Mouse (Mus musculus) myocyte (in vitro differentiated cells): Measurements from ENCODE around the gene Scfd1. TPM values are rescaled to one million over a fixed set of nuclear protein-coding genes. Genes with fewer than 3 reads are reported as not detected.

Source experiments
- H3K27me3 ChIP-seq: one replicate; pipeline ENCODE4 v1.6.1; 2011; ENCODE audit not compliant: control insufficient read depth, insufficient read depth, insufficient read length
- H3K36me3 ChIP-seq: one replicate; pipeline ENCODE4 v1.6.1; 2011; ENCODE audit not compliant: control insufficient read depth, insufficient read depth
- H3K4me2 ChIP-seq: one replicate; pipeline ENCODE4 v1.6.1; 2011; ENCODE audit warnings: low read depth, control low read depth
- H3K4me3 ChIP-seq: one replicate; pipeline ENCODE4 v1.5.1; 2011; ENCODE audit warnings: mild to moderate bottlenecking, control low read depth, moderate library complexity
- H3K79me2 ChIP-seq: one replicate; pipeline ENCODE4 v1.6.1; 2011; ENCODE audit not compliant: control insufficient read depth, insufficient read depth
- H3ac ChIP-seq: one replicate; pipeline ENCODE4 v1.6.1; 2011; ENCODE audit not compliant: control insufficient read depth, insufficient read length
- CEBPB ChIP-seq: IDR thresholded peaks from 2 replicates; pipeline ENCODE4 v1.6.1; 2011; ENCODE audit warnings: mild to moderate bottlenecking, moderate library complexity; ENCODE audit not compliant: poor library complexity, insufficient read depth, severe bottlenecking
- E2F4 ChIP-seq: IDR thresholded peaks from one replicate; pipeline ENCODE4 v1.6.1; 2011; ENCODE audit warnings: mild to moderate bottlenecking, control low read depth, moderate library complexity; ENCODE audit not compliant: insufficient read depth
- MAX ChIP-seq: IDR thresholded peaks from one replicate; pipeline ENCODE4 v1.6.1; 2011; ENCODE audit warnings: low read depth, mild to moderate bottlenecking, control low read depth
- MYOD1 ChIP-seq, 3 experiments: IDR thresholded peaks; one replicate each; pipeline ENCODE4 v1.6.1; 2011; ENCODE audit warnings: control low read depth in 2 of 3, low read depth in 2 of 3, mild to moderate bottlenecking in 2 of 3, moderate library complexity in 1 of 3; ENCODE audit not compliant: insufficient read length in 2 of 3, control insufficient read depth in 1 of 3
- MYOG ChIP-seq, 3 experiments: IDR thresholded peaks; one replicate each; pipeline ENCODE4 v1.6.1; 2011; ENCODE audit warnings: control low read depth in 2 of 3, low read depth in 2 of 3, mild to moderate bottlenecking in 2 of 3; ENCODE audit not compliant: insufficient read length in 2 of 3, control insufficient read depth in 1 of 3, insufficient read depth in 1 of 3
- POLR2A ChIP-seq: IDR thresholded peaks from one replicate; pipeline ENCODE4 v1.6.1; 2011; ENCODE audit warnings: low read depth, mild to moderate bottlenecking, control low read depth, moderate library complexity; ENCODE audit not compliant: insufficient read length
- POLR2AphosphoS2 ChIP-seq: IDR thresholded peaks from one replicate; pipeline ENCODE4 v1.6.1; 2011; ENCODE audit warnings: low read depth, control low read depth; ENCODE audit not compliant: insufficient read length
- REST ChIP-seq: IDR thresholded peaks from one replicate; pipeline ENCODE4 v1.6.1; 2011; ENCODE audit warnings: mild to moderate bottlenecking, control low read depth, moderate library complexity; ENCODE audit not compliant: insufficient read depth, insufficient read length
- SRF ChIP-seq: IDR thresholded peaks from one replicate; pipeline ENCODE4 v1.6.1; 2011; ENCODE audit warnings: low read depth; ENCODE audit not compliant: control insufficient read depth, insufficient read length
- TCF12 ChIP-seq: IDR thresholded peaks from one replicate; pipeline ENCODE4 v1.6.1; 2011; ENCODE audit warnings: mild to moderate bottlenecking, control low read depth; ENCODE audit not compliant: poor library complexity, insufficient read depth, severe bottlenecking
- TCF3 ChIP-seq: IDR thresholded peaks from one replicate; pipeline ENCODE4 v1.6.1; 2011; ENCODE audit warnings: low read depth, control low read depth; ENCODE audit not compliant: insufficient read length
- USF1 ChIP-seq: IDR thresholded peaks from one replicate; pipeline ENCODE4 v1.6.1; 2011; ENCODE audit warnings: low read depth, mild to moderate bottlenecking, control low read depth, moderate library complexity
- polyA plus RNA-seq: library from polyadenylated mRNA; unstranded; fragments of >200 nt; fragmentation: generic; extraction: Trizol; gene quantifications from one replicate; pipeline ENCODE4 v1.2.1, GENCODE M21; 2012; ENCODE audit warnings: missing spikeins

Scfd1 gene
- polyA plus RNA-seq, 1 experiment = 14.3 TPM

- peaks cover 39% of the 10 kb centered on the region for H3K36me3 ChIP-seq
- H3K27me3 ChIP-seq = no peaks in the 10 kb centered on the region
- no peak overlapping the region for H3K4me3 ChIP-seq
- H3K79me2 ChIP-seq = no peaks in the 10 kb centered on the region
- no peak overlapping the region for H3ac ChIP-seq
- TF ChIP-seq SRF (no peak), POLR2A (no peak), MAX (no peak), MYOD1 (IDR thresholded peaks at IDR 0.05; ENCODE audit: control insufficient read depth in 1 of 3, insufficient read length in 2 of 3, low read depth in 2 of 3) (no peak), TCF12 (no peak), E2F4 (no peak), POLR2AphosphoS2 (no peak), USF1 (no peak), MYOG (IDR thresholded peaks at IDR 0.05; ENCODE audit: control insufficient read depth in 1 of 3, insufficient read depth in 1 of 3, insufficient read length in 2 of 3, low read depth in 2 of 3) (no peak), REST (no peak), CEBPB (no peak), TCF3 (no peak)
- H3K4me2 ChIP-seq = no peak overlapping the region
These were observed 60.2 kb downstream of the Scfd1 start for GRCm38 (mm10) chr12:51437541-51437940.

DNA sequence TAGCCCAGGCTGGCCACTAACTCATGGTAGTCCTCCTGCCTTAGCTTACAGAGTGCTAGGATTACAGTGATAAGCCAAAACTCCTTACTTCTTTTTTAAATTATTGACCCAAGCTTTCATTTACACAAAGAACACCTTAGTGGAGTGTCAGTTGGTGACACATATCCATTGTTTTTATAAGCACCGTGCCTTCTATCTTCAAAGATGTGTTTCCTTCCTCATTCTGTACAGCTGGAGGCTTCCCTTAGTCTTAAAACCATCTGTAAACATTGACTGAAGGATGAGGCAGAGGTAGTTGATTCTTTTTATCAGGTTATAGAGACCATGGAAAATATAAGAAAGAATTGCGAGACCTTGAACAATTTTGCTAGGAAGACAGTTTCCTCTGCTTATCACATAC is 61.0 kb downstream of the Scfd1 start:
- no peak overlapping the region for H3K4me2 ChIP-seq
- peaks cover 43% of the 10 kb centered on the region for H3K36me3 ChIP-seq
- TF ChIP-seq SRF = no peak
- H3K27me3 ChIP-seq = no peaks in the 10 kb centered on the region
- H3ac ChIP-seq = no peak overlapping the region
- no peaks in the 10 kb centered on the region for H3K79me2 ChIP-seq
- no peak overlapping the region for H3K4me3 ChIP-seq

- H3K4me3 ChIP-seq = no peak overlapping the region
- no peak overlapping the region for H3K4me2 ChIP-seq
- H3K27me3 ChIP-seq = no peaks in the 10 kb centered on the region
- H3ac ChIP-seq = no peak overlapping the region
- H3K79me2 ChIP-seq = no peaks in the 10 kb centered on the region
- TF ChIP-seq POLR2AphosphoS2 (no peak), POLR2A (no peak)
- peaks cover 41% of the 10 kb centered on the region for H3K36me3 ChIP-seq
These were observed 72.0 kb downstream of the Scfd1 start for GRCm38 (mm10) chr12:51449303-51449702.

DNA sequence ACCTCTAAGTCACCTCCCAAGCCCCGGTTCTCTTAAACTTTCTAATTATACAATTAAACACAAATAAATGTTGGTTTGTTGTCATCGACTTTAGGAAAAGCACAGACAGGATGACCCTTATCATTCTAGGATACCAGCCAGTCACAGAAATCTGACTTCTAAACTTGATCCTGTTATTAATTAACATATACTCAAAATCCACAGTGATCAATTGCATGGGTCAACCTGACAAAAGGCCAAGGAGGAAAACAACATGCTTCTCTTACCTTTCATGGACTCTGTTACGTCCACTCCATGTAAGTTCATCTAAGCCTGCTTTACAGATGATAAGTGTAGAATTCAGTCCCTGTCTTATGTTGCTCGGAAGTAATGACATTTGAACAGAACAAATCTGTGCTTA is 93.6 kb downstream of the Scfd1 start:
- Histone ChIP-seq H3K4me3 (no peak overlapping the region), H3K36me3 (no peaks in the 10 kb centered on the region), H3K79me2 (no peaks in the 10 kb centered on the region), H3ac (no peak overlapping the region), H3K4me2 (no peak overlapping the region), H3K27me3 (peaks cover 9% of the 10 kb centered on the region)
- TF ChIP-seq CEBPB (no peak), REST (no peak), SRF (no peak), USF1 (no peak), TCF12 (no peak), MAX (no peak), POLR2AphosphoS2 (no peak), POLR2A (no peak), TCF3 (no peak)

GRCm38 (mm10) chr12:51481246-51481645 is 103.9 kb downstream of the Scfd1 start:
- H3K36me3 ChIP-seq = no peaks in the 10 kb centered on the region
- no peak overlapping the region for H3ac ChIP-seq
- H3K79me2 ChIP-seq = no peaks in the 10 kb centered on the region
- H3K4me2 ChIP-seq = no peak overlapping the region
- TF ChIP-seq MAX (no peak), MYOG (IDR thresholded peaks at IDR 0.05; ENCODE audit: control insufficient read depth in 1 of 3, insufficient read depth in 1 of 3, insufficient read length in 2 of 3, low read depth in 2 of 3) (no peak), SRF (no peak), MYOD1 (IDR thresholded peaks at IDR 0.05; ENCODE audit: control insufficient read depth in 1 of 3, insufficient read length in 2 of 3, low read depth in 2 of 3) (no peak), CEBPB (no peak), TCF3 (no peak), USF1 (no peak), REST (no peak)
- peaks cover 7% of the 10 kb centered on the region for H3K27me3 ChIP-seq
- no peak overlapping the region for H3K4me3 ChIP-seq
